Mouse (Mus musculus): ENCODE results near the gene Rab3a.

DNA sequence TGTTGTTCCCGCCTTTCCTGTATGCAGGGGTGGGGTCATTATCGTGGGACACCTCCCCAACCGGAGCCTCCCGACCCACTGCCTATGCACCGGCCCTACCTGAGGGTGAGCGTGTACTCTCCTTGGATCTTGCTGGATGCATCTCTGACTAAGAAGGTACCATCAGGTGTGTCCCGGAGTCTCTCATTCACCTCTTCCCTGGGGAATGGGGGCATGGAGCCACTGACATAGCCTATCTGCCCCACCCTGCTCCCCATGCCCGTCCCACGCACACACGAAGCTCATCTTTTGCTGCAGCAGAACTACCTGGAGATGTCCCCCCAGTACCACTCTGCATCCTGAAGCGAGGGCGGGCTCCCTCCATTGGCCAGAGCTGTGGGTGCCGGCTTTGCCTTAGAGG lies 16.3 kb downstream of the Rab3a start:
- TF ChIP-seq ZNF384 (IDR thresholded peaks at IDR 0.05; ENCODE audit: low read depth, low read length) (no peak), CHD2 (IDR thresholded peaks at IDR 0.05; ENCODE audit: low read depth, low read length) (no peak)
